Mouse (Mus musculus): ENCODE data around the gene Gpsm1.

The Gpsm1 gene

GRCm38 (mm10) chr2:26315072-26315924 is at the start of gene Gpsm1:
Gene Gpsm1 (plus strand): TSS chr2:26315515.
- DNase-seq (ENCODE audit: low spot score), result peak; percentile 87

GRCm38 (mm10) chr2:26266066-26266742 is 49.1 kb upstream of the Gpsm1 start:
- no peak for DNase-seq (ENCODE audit: low spot score)

DNA sequence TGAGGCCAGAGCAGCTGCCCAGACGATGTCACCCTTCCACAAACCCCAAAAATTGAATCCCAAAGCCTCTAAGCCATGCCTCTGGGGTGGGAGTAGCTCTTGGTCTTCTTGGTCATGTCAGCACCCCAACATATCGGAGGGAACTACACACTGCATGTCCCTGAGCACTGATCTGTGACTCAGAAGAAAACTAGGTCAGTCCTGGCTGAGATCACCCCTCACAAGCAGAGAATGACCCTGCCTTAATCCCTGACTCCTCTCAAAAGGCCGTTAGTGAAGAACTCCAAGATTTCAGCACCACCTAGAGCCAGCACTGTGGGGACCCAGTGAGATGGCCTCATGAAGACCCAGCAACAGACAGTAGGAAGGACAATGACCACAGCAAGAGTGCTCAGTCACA is 47.1 kb upstream of the Gpsm1 start:
- DNase-seq (ENCODE audit: low spot score), result no peak

DNA sequence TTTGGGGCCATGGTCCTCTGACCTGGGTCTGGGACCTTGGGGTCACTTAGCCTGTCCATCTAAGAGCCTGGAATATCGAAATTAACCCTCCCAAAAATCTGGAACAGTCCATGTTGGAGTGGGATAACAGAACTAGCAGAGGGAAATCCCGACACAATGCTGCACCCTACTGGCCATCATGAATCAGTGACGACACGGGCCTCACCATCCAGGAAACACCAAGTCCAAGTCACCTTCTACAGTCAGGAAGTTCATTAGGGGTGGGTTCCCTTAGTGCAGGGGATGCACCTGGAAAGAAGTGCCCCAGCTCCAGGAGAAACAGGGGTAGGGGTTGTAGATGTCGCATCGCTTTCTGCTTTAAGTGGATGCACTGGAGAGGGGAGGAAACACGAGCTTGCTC is 41.7 kb upstream of the Gpsm1 start:
- DNase-seq (ENCODE audit: low spot score), result peak; percentile 31

DNA sequence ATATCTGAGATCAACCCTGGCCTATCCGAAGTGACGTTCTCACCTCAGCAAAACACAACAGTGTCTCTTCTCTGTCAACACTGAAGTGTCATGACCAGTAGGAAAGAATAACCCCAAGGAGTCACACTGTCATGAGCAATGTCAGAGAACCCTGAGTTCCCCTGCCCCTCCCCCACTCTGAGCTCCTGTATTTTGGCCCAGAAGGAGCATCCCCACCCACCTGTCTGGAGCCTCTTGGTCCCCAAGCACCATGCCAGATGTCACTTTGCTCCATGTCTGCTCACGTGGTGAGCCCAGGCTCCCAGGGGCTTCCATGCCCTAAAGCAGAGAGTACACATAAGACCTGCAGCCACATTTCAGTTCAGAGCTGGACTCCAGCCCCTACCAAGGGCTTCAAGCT is 35.6 kb upstream of the Gpsm1 start:
- DNase-seq (ENCODE audit: low spot score), result no peak

GRCm38 (mm10) chr2:26280594-26280993 is 34.7 kb upstream of the Gpsm1 start:
- DNase-seq (ENCODE audit: low spot score), result no peak

GRCm38 (mm10) chr2:26285804-26286203 is 29.5 kb upstream of the Gpsm1 start:
- DNase-seq (ENCODE audit: low spot score), result no peak

DNA sequence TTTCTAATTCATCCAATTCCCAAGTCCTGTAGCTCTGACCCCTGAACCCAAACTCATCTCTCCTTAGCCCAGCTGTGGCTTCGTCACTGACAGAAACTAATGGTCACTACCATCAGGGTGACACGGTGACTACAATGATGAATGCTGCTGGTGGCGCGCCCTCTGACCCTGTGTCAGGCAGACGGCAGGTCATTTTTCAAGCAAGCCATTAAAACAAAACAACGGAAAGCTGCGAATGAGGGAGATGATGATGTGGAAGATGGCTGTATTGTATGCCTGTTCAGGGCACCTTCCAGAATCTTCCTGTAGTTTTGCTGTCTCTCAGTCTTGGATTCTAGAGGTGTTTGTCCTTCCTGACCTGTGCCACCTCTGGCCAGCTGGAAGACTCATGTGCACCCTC is 28.9 kb upstream of the Gpsm1 start:
- DNase-seq (ENCODE audit: low spot score), result no peak

- DNase-seq (ENCODE audit: low spot score), result no peak
Measured at GRCm38 (mm10) chr2:26290133-26290532, 25.2 kb upstream of the Gpsm1 start.

DNA sequence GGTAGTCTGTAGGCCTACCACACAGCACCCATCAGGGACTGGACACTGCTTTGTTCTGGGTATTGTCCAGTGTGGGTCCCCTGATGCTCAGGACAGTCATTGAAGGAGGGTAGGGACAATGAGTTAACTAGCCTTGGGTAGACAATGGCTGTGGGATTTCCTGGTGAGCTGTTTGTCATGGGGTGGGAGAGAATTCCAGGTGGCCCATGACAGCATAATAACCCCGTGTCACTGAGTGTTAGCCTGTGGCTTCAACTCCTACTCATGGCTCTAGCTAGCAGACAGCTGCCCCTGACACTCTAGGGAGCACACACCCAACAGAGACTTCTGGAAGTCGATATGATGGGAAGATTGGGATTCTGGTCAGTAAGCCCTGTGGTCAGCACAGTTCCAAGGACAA is 20.9 kb upstream of the Gpsm1 start, which contains the start of gene Ccdc187:
Gene Ccdc187, minus strand, starts transcription at position 101 of the 400 bp plus-strand sequence.
- DNase-seq (ENCODE audit: low spot score), result no peak

- DNase-seq (ENCODE audit: low spot score), result no peak
Measured at GRCm38 (mm10) chr2:26296606-26297195, 18.6 kb upstream of the Gpsm1 start.

- no peak for DNase-seq (ENCODE audit: low spot score)
Measured at GRCm38 (mm10) chr2:26298208-26298855, 17.0 kb upstream of the Gpsm1 start.

- DNase-seq (ENCODE audit: low spot score), result no peak
Measured at GRCm38 (mm10) chr2:26298856-26299230, 16.5 kb upstream of the Gpsm1 start.

- DNase-seq (ENCODE audit: low spot score), result no peak
Measured at GRCm38 (mm10) chr2:26299336-26299735, 16.0 kb upstream of the Gpsm1 start.

DNA sequence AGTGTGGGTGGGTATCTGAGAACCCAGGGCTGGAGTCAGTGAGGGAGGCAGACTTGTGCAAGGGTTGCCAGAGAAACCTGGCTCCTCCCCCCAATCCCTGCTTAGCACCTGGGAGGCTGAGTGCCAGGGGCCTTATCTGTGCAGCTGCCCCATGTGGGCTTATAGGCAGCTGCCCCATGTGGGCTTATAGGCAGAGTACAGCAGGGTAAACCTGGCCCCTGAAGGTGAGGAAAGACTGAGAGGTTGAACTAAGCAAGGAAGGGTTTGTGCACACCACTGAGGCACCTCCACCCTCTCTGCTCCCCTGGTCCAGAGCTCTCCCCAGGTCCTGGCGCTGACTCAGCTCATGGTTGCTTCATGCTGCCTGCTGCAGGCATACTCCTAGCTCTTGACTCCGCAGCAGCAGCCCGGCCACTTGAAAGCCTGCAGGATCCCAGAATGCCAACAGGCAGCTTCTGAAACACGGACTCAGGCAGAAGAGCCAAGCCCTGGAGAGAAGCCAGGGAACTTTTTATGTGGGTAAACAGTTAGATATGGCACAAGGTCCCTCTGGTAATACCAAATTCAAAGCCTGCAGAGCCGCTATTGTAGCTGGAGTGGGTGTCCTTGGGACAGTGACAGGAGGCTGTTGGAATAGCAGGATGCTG is 15.0 kb upstream of the Gpsm1 start:
- DNase-seq (ENCODE audit: low spot score), result no peak

DNA sequence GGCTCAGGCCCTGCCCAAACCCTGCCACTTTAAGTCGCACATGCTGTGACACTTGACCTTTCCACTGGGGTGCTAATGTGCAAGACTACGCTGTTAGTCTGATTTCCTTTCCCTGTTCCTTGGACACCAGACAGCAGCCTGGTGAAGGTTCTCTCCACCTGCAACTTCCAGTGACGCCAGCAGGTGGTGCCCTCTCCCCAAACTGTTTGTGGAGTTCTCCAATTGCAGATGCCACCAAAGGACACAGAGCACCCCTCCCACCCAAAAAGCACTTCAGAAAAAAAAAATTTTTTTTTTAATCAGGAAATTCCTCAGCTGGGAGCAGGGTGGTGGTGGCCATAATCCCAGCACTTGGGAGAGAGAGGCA is 14.5 kb upstream of the Gpsm1 start:
- DNase-seq (ENCODE audit: low spot score), result peak; percentile 67

GRCm38 (mm10) chr2:26302005-26302503 is 13.3 kb upstream of the Gpsm1 start:
- no peak for DNase-seq (ENCODE audit: low spot score)

- DNase-seq (ENCODE audit: low spot score), result no peak
Measured at GRCm38 (mm10) chr2:26304711-26305110, 10.6 kb upstream of the Gpsm1 start.

DNA sequence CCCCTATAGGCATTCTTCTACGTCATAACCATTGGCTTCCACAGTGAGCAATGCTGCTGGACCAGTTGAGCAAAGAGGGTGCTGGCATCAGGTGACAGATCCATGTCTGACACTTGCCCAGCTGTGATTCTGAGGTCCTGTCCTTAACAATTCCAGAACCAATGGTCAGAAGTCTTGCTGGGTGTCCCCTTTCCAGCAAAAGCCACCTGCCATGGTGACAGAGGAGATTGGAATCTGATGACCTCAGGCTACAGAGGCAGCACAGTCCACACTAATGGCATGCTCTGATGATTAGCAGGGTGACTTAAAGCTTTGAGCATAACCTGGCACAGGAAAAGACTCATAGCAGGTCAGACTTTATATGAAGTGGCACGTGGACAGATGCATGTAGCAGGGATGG is 9.8 kb upstream of the Gpsm1 start:
- no peak for DNase-seq (ENCODE audit: low spot score)

GRCm38 (mm10) chr2:26306702-26307101 is 8.6 kb upstream of the Gpsm1 start:
- no peak for DNase-seq (ENCODE audit: low spot score)

GRCm38 (mm10) chr2:26309739-26310138 is 5.6 kb upstream of the Gpsm1 start:
- DNase-seq (ENCODE audit: low spot score), result peak; percentile 53

DNA sequence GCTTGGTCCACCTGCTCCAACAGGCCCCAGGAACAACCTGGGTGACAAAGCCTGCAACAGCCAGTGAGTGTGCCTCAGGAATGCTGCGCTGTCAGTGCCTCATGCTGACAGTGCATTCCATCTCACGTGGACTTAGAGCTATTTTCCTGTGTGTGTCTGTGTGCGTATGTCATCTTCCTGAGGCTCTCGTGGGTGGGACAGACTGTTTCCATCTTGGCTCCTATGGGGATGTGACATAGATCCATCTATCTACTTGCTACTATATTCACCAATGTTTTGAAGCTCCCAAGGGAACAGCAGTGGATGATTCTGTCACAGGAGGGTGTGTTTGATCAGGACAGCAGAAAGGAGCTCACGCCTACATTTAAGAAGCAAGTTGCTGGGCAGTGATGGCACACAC is 3.4 kb upstream of the Gpsm1 start:
- DNase-seq (ENCODE audit: low spot score), result no peak
